Mouse (Mus musculus) ES-Bruce4 (cell line): ENCODE data around the gene Erh.

Experiments
- CTCF ChIP-seq: IDR thresholded peaks from one replicate; pipeline ENCODE4 v1.8.1; 2011; ENCODE audit warnings: low read depth, low read length
- POLR2A ChIP-seq: IDR thresholded peaks from one replicate; pipeline ENCODE4 v1.8.1; 2011; ENCODE audit warnings: low read length; ENCODE audit not compliant: insufficient read depth

DNA sequence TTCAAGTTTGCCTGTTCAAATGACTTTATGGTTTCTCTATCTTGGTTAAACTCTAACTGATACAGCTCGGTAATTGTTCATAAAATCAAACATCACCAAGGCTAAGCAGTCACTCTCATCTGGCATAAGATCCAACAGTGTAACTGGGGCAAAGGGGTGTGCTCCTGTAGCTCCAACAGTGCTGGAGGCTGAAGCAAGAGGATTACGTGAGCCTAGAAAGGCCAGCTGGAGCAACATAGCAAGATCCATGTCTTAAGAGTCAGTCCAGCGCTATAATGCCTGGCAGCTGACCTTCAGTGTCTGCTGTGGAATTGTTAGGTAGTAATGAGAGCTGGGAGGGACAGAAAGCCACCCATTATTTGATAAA, 10.5 kb upstream of the Erh start:
- TF ChIP-seq CTCF: no peak
- TF ChIP-seq POLR2A: no peak
